Mouse (Mus musculus): Measurements from ENCODE around the gene Tgif2. TPM values are rescaled to one million over a fixed set of nuclear protein-coding genes. Genes with fewer than 3 reads are reported as not detected.
"Not testable (repeated sequence)": the region's sequence is repeated elsewhere in the genome, so short reads cannot be mapped to it uniquely, and the experiment has no call there.

Gene Tgif2
- 1 to 10 TPM in 1 of 2 experiments, under 1 TPM in 1; 0.69 to 1.0 TPM for total RNA-seq (2021)

DNA sequence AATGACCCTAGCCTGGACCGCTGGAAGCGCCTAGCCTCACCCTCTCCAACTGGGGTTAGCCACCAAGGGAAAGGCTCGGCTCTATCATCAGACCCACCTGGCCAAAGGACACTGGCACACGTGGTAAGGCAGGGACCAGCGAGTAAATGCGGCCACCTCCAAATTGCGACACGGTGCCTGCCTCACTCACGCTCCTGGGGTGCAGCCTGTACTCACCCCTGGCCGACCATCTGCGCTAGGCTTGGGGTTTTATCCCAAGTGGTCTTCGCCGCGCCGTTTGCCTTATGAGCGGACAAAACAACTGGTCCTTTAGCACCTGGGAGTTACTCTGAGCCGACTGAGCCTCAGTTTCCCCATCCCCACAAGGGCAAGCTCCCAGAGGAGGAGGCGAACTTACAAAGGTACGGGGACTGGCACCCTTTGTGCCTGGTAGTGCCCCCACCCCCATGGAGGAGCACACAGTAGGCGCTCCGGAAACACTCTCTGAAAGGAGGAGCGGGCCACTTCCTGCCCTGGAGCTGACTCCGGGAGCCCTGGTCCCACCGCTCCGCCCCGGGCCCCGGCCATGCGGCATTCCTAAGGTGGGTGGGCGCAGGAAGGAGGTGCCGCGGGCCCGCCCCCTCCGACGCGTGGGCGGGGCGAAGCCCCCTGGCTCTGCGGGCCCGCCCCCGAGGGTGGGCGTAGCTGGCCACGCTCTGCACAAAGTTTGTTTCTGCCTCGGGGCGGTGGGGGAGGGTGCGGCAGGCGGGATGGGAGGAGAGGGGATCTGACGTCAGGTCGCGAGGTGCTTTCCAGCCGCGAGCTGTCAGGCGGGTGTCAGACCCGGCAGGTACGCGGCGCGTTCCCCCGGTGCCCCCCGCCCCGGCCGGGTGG is at the start of gene Tgif2:
Gene Tgif2, plus strand, starts transcription at position 689 of the 873 bp plus-strand sequence.
- intact Hi-C loops (cut with DNase I) = no loop called here
- no peak for DNase-seq (ENCODE audit: low spot score in 2 of 2)

DNA sequence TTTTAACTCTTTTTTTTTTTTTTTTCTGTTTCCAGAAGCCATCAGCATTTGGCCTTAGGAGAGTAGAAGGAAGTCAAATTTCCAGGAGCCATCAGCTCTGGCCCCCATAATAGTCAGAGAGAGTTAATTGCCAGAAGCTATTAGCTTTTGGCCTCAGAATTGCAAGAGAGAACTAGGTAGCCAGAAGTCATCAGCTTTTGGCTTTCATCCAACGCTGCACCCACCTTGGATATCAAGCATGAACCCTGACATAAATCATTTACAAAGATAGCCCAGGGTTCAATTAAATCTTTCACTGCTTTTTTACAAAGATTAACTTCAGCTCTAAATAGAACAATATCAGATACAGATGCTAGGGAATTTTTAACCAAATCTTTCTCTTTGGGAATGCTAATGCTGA is 41.3 kb upstream of the Tgif2 start:
- intact Hi-C loops (cut with DNase I) = no loop called here
- DNase-seq (ENCODE audit: low spot score in 2 of 2) = no peak

DNA sequence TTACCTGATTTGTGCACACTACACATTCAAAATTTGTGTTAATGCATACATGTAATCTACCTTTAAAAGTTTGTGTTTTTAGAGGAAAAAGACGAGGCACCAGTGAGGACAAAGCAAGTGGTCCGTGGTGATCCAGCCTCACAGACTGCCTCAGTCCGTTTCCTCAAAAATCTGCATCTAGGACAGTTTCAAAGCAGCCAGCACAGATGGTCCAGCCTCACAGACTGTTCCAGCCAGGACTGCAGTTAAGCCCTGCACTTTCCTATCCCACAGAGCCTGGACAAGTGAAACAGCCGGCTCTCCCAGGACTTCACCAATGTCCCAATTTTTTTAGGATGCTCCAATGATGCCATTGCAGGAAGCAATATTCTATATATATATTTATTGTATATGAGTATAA is 38.8 kb upstream of the Tgif2 start:
- intact Hi-C loops (cut with DNase I) = no loop called here
- no peak for DNase-seq (ENCODE audit: low spot score in 2 of 2)

DNA sequence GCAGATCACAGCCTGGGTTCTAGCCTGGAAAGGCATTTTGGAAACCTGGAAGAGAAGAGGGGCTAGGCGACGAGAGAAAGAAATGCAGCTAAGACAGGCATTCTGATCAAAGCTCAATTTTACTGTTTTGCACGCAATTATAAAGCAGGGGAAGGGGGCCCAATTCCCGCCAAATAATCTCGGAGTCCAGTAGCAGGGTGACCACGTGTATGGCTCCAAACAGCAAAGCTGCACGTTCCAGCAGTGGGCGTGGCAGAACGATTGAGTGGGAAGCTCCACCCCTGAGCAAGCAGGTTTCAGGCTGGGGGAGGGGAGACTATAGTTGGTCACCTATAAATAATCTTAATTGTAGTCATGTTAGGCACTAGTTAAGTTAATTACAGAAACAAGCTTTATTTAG is 37.7 kb upstream of the Tgif2 start:
- DNase-seq (ENCODE audit: low spot score in 2 of 2); intact Hi-C loops (cut with DNase I): not testable (repeated sequence)

DNA sequence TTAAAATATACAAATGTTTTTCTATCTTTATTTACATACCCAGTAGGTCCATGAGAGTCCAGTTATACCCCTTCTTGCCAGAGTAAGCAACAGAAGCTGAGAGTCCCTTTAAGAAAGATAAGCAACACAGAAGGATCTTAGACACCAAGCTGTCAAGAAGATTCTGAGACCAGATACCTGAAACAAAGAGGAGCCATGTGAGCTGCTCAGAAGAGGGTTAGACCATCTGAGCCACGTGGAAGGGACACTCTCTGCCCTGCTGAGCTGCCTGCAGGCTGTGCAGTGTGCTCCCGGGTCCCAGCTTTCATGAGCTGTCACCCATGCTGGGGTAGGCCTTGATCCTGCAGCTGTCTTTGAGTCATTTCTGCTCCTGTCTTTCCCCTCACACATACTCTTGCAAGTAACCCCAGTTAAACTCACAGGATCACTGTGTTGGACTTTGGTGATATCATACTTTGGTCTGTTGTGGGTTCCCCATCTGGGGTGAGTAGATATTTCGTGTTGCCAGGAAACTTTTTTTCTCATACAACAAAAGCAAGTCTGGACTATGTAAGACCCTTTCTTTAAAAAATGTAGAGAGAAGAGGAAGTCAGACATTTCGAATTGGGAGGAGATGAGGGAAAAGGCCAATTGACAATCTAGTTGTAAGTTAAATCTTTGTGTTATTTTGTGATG is 36.0 kb upstream of the Tgif2 start:
- intact Hi-C loops (cut with DNase I) = no loop called here
- DNase-seq (ENCODE audit: low spot score in 2 of 2) = no peak

DNA sequence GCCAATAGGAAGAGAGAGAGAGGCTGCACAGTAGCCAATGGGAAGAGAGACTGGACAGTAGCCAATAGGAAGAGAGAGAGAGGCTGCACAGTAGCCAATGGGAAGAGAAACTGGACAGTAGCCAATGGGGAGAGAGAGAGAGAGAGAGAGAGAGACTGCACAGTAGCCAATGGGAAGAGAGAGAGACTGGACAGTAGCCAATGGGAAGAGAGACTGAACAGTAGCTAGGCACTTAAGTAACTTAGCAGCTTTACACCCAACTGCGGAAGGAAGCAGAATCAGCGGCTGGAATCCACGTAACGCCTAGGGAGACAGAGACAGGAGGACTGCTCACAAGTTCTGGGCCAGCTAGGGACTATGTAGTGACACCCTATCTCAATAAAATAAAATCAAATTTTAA is 35.2 kb upstream of the Tgif2 start:
- no peak for DNase-seq (ENCODE audit: low spot score in 2 of 2)
- intact Hi-C loops (cut with DNase I) = no loop called here

DNA sequence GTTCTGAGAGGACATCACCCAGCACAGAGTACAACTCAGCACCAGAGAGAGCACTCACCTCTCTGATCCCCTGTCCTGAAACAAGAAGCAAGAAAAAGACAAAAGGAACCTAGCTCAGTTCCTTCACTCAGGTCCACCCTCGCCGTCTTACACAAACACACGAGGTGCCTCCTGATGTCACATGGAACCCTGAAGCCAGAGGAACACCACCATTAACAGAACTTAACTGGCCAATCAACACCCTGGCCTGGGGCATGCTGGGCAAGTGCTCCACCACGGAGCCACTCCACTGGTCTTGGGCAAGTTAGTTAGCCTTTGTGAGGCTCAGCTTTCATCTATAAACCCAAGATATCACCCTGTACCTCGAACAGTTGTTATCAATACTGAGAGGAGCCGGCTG is 32.9 kb upstream of the Tgif2 start:
- intact Hi-C loops (cut with DNase I) = loop anchor here (5.0 kb wide), 1 partner anchor 290 kb away; no protein-coding TSS in a partner anchor
- DNase-seq (ENCODE audit: low spot score in 2 of 2) = no peak

DNA sequence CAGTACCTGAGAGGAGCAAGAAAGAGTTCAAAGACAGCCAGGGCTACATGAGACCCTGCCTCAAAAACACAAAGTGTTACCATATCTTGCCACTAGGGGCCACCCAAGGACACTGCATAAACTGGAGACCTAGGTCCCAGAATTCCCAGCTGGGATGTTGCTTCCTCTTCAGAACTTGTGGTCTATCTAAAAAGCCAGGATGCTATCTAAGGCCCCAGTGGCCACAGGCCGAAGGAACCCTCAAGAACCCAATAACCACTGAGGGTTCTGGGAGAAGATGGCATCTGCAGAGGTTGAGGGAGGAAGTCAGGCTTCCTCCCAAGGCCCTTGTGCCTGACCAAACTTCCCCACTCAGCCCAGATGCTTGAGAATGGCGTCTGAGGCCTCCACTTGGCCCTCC is 30.2 kb upstream of the Tgif2 start:
- intact Hi-C loops (cut with DNase I) = loop anchor here (2.0 to 5.0 kb wide), 2 partner anchors 45 to 288 kb away; no protein-coding TSS in a partner anchor
- DNase-seq (ENCODE audit: low spot score in 2 of 2) = peak; percentile 52 to 56

DNA sequence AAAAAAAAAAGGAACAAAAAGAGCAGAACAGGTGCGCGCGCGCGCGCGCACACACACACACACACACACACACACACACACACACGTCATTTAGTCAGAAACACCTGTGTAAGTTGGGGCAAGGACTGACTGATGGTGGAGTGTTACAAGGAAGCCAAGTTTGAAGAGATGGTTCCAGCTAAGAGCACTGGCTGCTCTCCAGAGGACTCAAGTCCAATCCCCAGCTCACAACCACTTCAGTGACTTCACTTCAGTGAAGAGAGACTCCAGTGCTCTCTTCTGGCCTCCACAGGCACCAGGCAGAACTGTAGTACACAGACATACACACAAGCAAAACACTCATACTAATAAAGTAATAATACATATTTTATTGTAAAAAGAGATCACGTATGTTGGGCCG is 29.1 kb upstream of the Tgif2 start:
- DNase-seq (ENCODE audit: low spot score in 2 of 2) = no peak

DNA sequence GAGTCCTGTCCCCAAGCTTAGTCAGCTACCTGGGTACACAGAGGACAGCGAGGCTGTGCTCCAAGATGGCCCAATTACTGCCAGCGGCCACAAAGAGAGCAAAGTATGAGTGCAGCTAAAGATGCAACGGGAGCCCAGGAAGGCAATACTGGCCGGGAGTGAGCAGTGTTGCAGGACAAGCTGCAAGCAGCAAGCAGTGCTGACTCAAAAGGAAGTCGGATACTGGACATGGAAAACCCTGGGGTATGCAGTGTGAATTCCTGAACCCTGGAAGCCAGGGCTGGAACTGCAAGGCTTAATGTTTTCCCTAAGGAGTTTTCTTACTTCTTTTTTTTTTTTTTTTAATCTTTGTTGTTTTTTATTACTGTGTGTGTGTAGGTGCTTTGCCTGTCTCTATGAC is 28.3 kb upstream of the Tgif2 start:
- intact Hi-C loops (cut with DNase I) = no loop called here
- no peak for DNase-seq (ENCODE audit: low spot score in 2 of 2)

More for the DNA sequence above, 29.1 kb upstream of the Tgif2 start:
- intact Hi-C loops (cut with DNase I) = no loop called here

DNA sequence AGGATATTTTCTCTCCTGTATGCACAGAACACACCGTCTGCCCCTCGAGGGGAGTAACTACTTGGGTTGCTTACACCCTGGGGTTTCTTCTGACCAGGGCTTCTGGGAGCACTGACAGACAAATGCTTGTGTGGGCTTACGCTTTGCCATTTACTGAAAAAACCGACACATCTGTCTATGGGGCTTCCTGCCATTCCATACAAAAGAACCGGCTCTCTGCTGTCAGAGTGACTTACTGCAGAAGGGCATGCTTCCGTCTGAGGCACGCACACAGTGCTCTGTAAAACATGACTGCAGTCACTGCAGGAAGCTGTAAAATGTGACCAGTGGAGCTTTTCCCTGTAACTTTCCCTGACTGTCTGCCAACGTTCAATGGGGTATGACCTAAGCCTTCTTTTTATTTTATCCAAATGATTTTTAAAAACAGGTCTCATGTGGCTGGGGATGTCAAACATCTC is 25.4 kb upstream of the Tgif2 start:
- DNase-seq (ENCODE audit: low spot score in 2 of 2) = no peak
- intact Hi-C loops (cut with DNase I) = no loop called here

DNA sequence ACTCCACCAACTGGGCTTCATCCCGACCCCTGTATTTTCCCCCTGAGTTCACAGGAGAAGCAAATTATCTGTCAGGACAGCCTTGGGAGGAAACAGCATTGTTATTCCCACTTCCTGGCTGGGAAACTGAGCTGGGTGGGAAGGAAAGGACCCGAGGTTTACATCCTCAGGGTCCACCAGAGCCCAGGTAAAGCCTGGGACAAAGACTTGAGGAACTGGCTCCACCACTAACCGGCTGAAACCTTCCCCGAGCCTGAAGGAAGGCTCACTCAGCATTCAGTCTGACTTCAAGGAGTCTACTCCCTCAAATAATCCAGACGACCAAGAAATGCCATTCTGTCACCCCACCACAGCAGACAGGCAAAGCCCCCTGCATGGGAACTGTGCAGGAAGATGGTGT is 24.9 kb upstream of the Tgif2 start:
- DNase-seq (ENCODE audit: low spot score in 2 of 2) = no peak
- intact Hi-C loops (cut with DNase I) = no loop called here

DNA sequence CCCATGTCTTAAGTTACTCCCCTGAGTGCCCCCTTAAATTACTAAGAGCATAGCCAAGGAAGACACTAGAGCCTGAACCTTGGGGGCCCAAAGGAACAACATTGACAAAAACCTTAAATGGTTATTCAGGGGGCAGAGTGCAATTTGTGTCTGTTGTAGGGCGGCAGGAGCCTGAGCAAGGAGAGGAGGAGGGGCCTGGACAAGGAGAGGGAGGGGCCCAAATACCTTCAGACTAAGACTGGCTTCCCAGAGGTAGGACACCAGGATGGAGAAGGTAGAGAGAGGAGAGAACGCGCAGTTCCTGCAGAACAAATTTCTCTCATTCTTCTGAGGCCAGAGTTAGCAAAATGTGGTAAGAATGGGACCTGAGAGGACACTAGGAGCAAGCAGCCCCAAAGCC is 24.4 kb upstream of the Tgif2 start:
- intact Hi-C loops (cut with DNase I) = no loop called here
- DNase-seq (ENCODE audit: low spot score in 2 of 2) = no peak

DNA sequence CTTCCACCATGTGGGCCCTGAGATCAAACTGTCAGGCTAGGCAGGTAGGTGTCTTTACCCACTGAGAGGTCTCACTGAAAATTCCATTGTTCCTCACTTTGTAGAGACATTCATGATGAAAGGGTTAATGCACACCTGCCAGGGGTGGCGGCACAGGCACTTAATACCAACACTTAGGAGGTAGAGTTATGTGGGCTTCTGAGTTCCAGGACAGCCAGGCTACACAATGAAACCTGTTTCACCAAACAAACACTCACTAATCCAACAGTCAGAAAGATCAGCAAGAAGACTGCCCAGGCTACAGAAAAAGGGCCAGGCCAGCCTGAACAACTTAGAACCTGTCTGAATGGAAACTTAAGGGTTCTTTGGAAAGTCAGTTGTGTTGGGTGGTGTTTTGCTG is 23.7 kb upstream of the Tgif2 start:
- no peak for DNase-seq (ENCODE audit: low spot score in 2 of 2)
- intact Hi-C loops (cut with DNase I) = no loop called here

DNA sequence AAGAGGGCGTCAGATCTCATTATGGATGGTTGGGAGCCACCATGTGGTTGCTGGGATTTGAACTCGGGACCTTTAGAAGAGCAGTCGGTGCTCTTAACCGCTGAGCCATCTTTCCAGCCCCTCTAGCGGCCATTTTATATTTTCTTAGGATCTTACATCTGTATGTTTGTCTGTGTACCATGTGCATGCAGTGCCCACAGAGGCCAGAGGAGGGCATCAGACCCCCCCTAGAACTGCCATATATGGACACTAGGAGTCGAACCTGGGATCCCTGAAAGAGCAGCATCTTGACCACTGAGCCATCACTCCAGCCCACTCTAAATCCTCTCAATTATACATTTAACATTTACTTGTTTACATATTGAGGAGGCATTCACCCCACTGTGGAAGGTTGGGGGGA is 14.7 kb upstream of the Tgif2 start:
- DNase-seq (ENCODE audit: low spot score in 2 of 2) = not testable (repeated sequence)
- intact Hi-C loops (cut with DNase I) = loop anchor here (5.0 kb wide), 1 partner anchor 43 kb away; no protein-coding TSS in a partner anchor

DNA sequence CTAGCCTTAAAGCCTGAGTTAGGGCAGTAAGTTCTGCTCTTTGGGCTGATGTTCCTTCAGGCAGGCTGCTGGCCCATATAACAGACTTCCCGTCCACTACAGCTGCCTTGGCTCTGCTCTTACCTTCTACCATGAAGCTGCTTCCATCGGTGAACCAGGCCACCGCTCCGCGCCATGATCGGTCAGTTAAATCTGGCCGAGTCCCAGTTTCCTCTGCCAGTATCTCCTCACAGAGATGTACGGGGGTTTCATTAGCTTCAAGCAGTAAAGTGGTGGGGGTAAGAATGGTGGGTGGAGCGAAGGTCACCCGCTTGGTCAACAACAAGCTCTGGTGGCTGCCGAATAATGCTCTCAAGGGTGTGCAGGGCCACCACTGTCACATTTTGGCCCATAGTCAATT is 5.5 kb upstream of the Tgif2 start:
- intact Hi-C loops (cut with DNase I) = no loop called here
- no peak for DNase-seq (ENCODE audit: low spot score in 2 of 2)

DNA sequence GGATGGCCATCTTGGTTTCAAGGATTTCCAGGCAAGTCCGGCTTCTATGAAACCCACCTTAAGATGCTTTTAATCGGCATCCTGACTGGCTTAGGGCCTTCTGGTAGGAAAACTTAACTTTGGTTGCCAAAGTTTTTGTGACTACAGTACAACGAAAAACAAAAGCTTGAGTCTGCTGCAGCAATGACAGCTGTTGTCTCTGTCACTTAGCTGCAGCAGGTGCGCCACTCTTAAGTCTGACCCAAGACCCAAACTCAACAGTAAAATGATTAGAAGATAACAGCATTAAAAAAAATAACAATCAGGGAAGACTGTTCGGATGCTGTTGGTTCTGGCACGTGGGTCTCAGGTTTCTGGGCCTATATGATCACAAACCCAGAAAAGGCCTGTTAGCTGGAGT is 968 bp upstream of the Tgif2 start:
- intact Hi-C loops (cut with DNase I) = no loop called here
- DNase-seq (ENCODE audit: low spot score in 2 of 2) = no peak

DNA sequence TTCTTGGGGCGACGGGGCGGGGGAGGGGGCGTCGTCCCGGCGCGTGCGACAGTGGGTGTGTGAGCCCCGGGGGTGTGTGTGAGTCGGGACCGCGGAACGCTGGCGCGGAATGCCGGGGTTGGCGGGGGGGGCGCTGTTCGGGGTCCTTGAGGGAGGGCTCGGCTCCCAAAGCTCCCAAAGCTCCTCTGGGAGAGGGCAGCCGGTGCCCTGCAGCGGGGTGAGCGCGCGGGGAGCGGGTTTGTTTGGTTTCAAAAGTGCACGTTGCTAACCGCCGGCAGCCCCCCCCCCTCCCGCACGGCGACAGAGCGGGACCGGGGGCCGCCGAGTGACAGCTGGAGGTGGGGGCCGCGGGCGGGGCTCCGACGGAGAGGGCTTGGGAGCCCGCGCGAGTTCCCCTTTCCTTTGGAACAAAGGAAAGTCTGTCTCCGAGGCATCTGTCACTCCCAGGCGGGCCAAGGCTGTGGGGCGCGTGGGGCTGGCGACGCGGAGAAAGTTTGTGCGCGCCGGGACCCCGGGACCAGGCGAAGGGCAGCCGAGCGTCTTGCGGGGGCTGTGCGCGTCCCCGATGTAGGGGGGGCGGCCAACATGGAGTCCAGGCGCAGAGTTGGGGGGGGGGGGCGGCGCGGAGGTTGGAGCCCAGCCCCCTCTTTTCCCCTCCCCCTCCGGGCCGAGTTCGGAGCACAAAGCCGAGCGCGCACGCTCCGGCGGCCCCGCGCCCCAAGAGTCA is 657 bp downstream of the Tgif2 start:
- intact Hi-C loops (cut with DNase I) = no loop called here
- no peak for DNase-seq (ENCODE audit: low spot score in 2 of 2)

DNA sequence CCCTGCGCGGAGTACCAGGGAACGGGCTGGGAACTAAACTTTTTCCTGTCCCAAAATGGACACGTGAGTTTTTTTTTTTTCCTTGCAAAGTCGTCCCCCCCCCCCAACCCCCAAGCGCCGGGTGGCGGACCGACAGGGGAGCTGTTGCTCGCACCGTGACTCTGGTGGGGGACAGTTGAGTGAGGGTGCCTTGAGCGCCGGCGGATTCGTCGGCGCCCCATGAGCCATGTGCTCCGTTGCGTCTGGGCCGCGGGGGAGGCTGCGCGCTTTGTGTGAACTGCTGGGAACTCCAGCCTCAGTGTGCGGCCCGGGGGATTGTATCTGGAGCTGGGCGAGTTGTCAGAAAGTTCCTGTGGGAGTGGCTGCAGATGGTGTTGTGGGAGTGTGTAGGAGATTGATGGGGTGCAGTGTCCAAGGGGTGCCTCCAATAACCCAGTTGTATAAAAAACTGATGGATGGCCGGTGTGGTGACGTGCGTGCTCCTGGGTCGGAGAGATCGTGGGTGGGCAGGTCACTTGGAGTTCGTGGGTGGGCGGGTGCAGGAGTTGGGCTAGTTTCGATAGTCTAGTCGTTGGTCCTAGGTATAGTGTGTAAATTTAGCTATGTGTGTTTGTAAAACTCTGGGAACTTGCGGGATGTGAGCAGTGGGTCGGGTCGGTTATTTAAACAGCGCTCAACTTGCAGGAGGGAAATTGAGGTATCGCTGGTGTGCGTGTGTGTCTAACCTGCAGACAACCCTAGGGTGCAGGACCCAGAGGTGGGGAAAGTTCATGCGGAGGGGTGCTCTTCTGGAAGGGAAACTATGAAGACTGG is 1.4 kb downstream of the Tgif2 start:
- intact Hi-C loops (cut with DNase I) = no loop called here
- peak; percentile 14 to 73 for DNase-seq (ENCODE audit: low spot score in 2 of 2)
